Mouse (Mus musculus) liver, adult 2 months (tissue): Measurements from ENCODE around the gene Rbbp6. TPM values are rescaled to one million over a fixed set of nuclear protein-coding genes. Genes with fewer than 3 reads are reported as not detected.
A peak's percentile ranks its signal among the peaks of the same experiment; 100 is the strongest.

Experiments
- DNase-seq: peaks from one replicate; pipeline ENCODE4 v3.0.0-alpha.2; 2011; ENCODE audit warnings: low read depth, low spot score; ENCODE audit errors: extremely low read depth
- H3K27ac ChIP-seq: fragments of 200-500 bp; replicated peaks from 2 replicates; pipeline ENCODE4 v1.5.1; 2012; ENCODE audit warnings: low read depth, mild to moderate bottlenecking, control low read depth, inconsistent platforms, low read length; ENCODE audit not compliant: insufficient read depth
- H3K27me3 ChIP-seq: fragments of 200-500 bp; 2 replicates; pipeline ENCODE4 v1.6.1; 2012; ENCODE audit warnings: mild to moderate bottlenecking, moderate library complexity, low read length, inconsistent platforms; ENCODE audit not compliant: control insufficient read depth, insufficient read depth
- H3K36me3 ChIP-seq: fragments of 200-500 bp; 2 replicates; pipeline ENCODE4 v1.6.1; 2012; ENCODE audit warnings: low read length, inconsistent platforms; ENCODE audit not compliant: control insufficient read depth, insufficient read depth
- H3K4me1 ChIP-seq: fragments of 200-500 bp; 2 replicates; pipeline ENCODE4 v1.6.1; 2011; ENCODE audit warnings: low read length; ENCODE audit not compliant: control insufficient read depth, insufficient read depth
- H3K4me3 ChIP-seq: fragments of 200-500 bp; 2 replicates; pipeline ENCODE4 v1.5.1; 2011; ENCODE audit warnings: low read depth, mild to moderate bottlenecking, control low read depth, low read length, moderate library complexity; ENCODE audit not compliant: insufficient read depth
- H3K79me2 ChIP-seq: fragments of 200-500 bp; 2 replicates; pipeline ENCODE4 v1.6.1; 2012; ENCODE audit warnings: inconsistent platforms, mild to moderate bottlenecking, low read length, moderate library complexity; ENCODE audit not compliant: control insufficient read depth, insufficient read depth
- H3K9ac ChIP-seq: fragments of 200-500 bp; 2 replicates; pipeline ENCODE4 v1.6.1; 2012; ENCODE audit warnings: low read depth, mild to moderate bottlenecking, control low read depth, inconsistent platforms, low read length
- CTCF ChIP-seq: fragments of 200-500 bp; IDR thresholded peaks from 2 replicates; pipeline ENCODE4 v1.5.1; 2011; ENCODE audit warnings: low read depth, low read length, control low read depth
- POLR2A ChIP-seq: fragments of 200-500 bp; IDR thresholded peaks from 2 replicates; pipeline ENCODE4 v1.6.1; 2011; ENCODE audit warnings: low read length, control low read depth; ENCODE audit not compliant: insufficient read depth; ENCODE audit errors: extremely low read depth
- WGBS: fragments of 180-500 bp; shearing (Covaris S2); methylation state at CpG from one replicate; pipeline ENCODE4 v1.1.7; 2018; 5-methylcytosine and 5-hydroxymethylcytosine counted together
- polyA plus RNA-seq: library from polyadenylated mRNA; depleted of rRNA; stranded (reverse); fragments of >200 nt; gene quantifications from 2 replicates; pipeline ENCODE4 v1.2.3, GENCODE M21; 2012
- total RNA-seq: library from RNA; depleted of rRNA; stranded (reverse); fragments of >200 nt; gene quantifications from 2 replicates; pipeline ENCODE4 v1.2.3, GENCODE M21; 2014

Gene Rbbp6
- total and polyA plus RNA-seq, 2 experiments = 6.1 to 21.6 TPM

DNA sequence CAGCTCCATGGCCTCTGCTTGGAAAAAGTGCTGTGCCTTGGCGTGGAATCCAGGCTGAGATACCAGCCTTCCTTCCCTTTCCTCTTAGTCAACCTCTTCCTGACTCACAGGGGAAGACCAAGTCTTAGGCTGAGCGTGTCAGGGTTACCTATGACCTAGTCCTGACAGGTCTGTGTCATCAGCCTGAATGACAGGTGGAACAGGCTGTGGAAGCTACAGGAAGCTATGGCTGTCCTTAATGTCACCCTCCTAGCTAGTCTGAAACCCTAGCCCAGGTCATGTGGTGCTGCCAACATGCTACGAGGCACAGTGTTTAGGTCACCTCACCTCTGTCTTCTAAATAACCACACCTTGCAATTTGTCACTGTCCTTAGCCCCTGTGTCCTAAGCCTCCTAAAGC is 16.2 kb upstream of the Rbbp6 start:
- no peaks in the 10 kb centered on the region for H3K36me3 ChIP-seq
- DNase-seq = no peak
- 81% methylated on average over 3 of the region's 3 CpGs for WGBS
- no peak overlapping the region for H3K9ac ChIP-seq
- H3K4me3 ChIP-seq = no peak overlapping the region
- H3K27ac ChIP-seq = no peak overlapping the region
- no peaks in the 10 kb centered on the region for H3K79me2 ChIP-seq
- H3K27me3 ChIP-seq = no peaks in the 10 kb centered on the region
- TF ChIP-seq CTCF = no peak
- TF ChIP-seq POLR2A = no peak
- H3K4me1 ChIP-seq = 0 out of 2 replicates have a peak, but pooled peaks cover 2% of the 10 kb centered on the region

DNA sequence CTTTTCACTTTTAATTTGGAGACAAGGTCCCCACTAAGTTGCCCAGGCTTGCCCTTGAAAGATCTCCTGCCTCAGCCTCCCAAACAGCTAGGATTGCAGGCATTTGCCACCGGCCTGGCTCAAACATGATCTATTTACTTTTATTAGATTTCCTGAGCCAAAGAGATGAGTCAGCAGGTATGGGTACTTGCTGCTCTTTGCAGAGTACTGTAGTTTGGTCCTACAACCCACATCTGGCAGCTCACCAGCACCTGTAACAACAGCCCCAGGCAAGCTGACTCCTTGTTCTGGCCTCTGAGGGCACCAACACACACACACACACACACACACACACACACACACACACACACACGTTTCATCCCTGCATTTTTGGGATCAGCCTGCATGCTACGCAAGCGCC is 14.0 kb upstream of the Rbbp6 start:
- TF ChIP-seq CTCF = no peak
- Histone ChIP-seq H3K27me3 (no peaks in the 10 kb centered on the region), H3K4me3 (no peak overlapping the region), H3K9ac (no peak overlapping the region), H3K4me1 (peaks cover 3% of the 10 kb centered on the region; the same call in 1 of the 2 replicates), H3K79me2 (no peaks in the 10 kb centered on the region), H3K36me3 (no peaks in the 10 kb centered on the region), H3K27ac (no peak overlapping the region)
- peak; percentile 75 for DNase-seq
- 57% methylated on average over 4 of the region's 4 CpGs for WGBS

DNA sequence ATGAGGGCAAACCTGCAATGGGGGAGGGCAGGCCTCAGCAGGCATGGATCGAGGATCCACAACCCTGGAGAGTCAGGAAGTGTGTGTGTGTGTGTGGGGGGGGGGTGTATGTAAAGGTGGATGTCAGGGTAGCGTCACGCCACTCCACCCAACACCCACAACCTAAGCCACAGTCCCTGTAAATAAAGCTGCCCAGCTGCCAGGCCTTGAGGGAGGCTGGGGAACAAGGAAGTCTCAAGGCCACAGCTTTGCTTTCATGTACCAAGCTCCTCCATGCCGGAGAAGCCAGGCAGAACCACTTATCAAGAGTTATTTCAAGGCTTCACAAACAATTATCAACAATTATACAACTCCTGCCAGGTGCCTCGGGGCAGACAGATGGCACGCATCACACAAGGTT is 13.4 kb upstream of the Rbbp6 start:
- TF ChIP-seq CTCF (no peak), POLR2A (no peak)
- WGBS = 74% methylated on average over 6 of the region's 6 CpGs

DNA sequence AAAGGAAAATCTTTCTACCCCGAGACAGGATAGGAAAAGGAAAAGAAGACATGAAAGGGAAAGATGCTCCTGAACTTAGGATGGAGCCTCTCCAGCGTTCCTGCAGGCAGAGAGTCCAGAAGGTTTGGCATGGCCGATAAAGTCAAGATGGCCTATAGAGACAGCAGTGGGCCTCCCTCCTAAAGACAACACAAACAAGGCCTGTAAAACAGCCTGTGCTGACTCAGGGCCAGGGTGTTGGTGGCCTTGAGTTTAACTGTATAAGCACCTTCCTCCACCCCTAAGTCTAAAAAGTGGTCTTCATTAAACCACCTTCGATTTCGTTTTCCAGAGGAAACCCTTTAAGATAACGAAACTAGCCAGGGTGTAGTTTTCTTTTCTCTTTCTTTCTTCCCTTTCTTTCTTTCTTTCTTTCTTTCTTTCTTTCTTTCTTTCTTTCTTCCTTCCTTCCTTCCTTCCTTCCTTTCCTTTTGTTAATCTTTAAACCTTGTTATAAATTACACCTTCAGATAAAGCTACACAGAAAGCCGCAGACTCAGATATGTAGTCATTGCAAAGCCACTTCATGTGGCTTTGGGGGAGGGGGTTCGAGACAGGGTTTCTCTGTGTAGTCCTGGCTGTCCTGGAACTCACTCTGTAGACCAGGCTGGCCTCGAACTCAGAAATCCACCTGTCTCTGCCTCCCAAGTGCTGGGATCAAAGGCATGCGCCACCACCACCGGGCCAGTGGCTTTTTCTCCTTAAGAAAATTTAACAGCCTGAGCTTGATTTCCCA is 10.8 kb upstream of the Rbbp6 start:
- no peak overlapping the region for H3K4me3 ChIP-seq
- no peaks in the 10 kb centered on the region for H3K79me2 ChIP-seq
- H3K9ac ChIP-seq = no peak overlapping the region
- no peaks in the 10 kb centered on the region for H3K27me3 ChIP-seq
- WGBS = 80% methylated on average over 11 of the region's 11 CpGs
- no peaks in the 10 kb centered on the region for H3K36me3 ChIP-seq
- TF ChIP-seq POLR2A (no peak), CTCF (no peak)
- peaks cover 3% of the 10 kb centered on the region; the same call in 1 of the 2 replicates for H3K4me1 ChIP-seq
- peak overlapping the region; percentile 54 for H3K27ac ChIP-seq
- no peak for DNase-seq

More for the DNA sequence above, 13.4 kb upstream of the Rbbp6 start:
- no peaks in the 10 kb centered on the region for H3K36me3 ChIP-seq
- H3K79me2 ChIP-seq = no peaks in the 10 kb centered on the region
- H3K27me3 ChIP-seq = no peaks in the 10 kb centered on the region
- no peak overlapping the region for H3K9ac ChIP-seq
- DNase-seq = no peak
- H3K27ac ChIP-seq = no peak overlapping the region
- peaks cover 3% of the 10 kb centered on the region; the same call in 1 of the 2 replicates for H3K4me1 ChIP-seq
- no peak overlapping the region for H3K4me3 ChIP-seq

- H3K9ac ChIP-seq = no peak overlapping the region
- H3K36me3 ChIP-seq = no peaks in the 10 kb centered on the region
- DNase-seq = peak; percentile 95
- H3K4me1 ChIP-seq = peaks cover 3% of the 10 kb centered on the region; the same call in 1 of the 2 replicates
- no peaks in the 10 kb centered on the region for H3K27me3 ChIP-seq
- WGBS = 38% methylated on average over 8 of the region's 8 CpGs
- peak overlapping the region; percentile 54 for H3K27ac ChIP-seq
- no peak for TF ChIP-seq POLR2A
- TF ChIP-seq CTCF = no peak
- H3K79me2 ChIP-seq = no peaks in the 10 kb centered on the region
- no peak overlapping the region for H3K4me3 ChIP-seq
Observed at GRCm38 (mm10) chr7:122955226-122955955, 10.1 kb upstream of the Rbbp6 start.
